Mouse (Mus musculus) liver, adult 2 months (tissue): ENCODE data around the gene Ppp3ca.

Experiments used
- CTCF ChIP-seq: fragments of 200-500 bp; IDR thresholded peaks from 2 replicates; pipeline ENCODE4 v1.5.1; 2011; ENCODE audit warnings: low read depth, low read length, control low read depth
- POLR2A ChIP-seq: fragments of 200-500 bp; IDR thresholded peaks from 2 replicates; pipeline ENCODE4 v1.6.1; 2011; ENCODE audit warnings: low read length, control low read depth; ENCODE audit not compliant: insufficient read depth; ENCODE audit errors: extremely low read depth

DNA sequence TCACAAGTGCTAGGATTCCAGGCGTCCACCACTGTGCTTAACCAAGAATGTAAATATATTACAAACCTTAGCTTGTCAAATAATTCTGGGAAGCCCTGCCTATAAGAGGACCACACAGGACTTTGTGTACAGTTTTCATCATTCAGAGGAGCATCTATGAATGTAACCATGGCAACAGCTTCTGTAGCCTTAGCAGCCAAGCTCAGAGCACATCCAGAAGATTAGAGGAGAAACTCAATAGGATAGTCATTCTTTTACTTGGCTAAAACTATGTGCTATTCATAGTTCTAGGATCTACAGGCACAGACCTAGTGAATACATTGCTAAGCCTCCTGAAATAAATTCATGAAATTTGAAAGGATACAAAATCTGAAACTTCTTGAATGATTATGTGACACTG is 172.5 kb downstream of the Ppp3ca start:
- TF ChIP-seq POLR2A = no peak
- TF ChIP-seq CTCF = no peak
